In genomic region chr8:109750699-109751098, GRCm38 (mm10) we compare ENCODE assay signal across 9 mouse cellular contexts. TPM values are rescaled to one million over a fixed set of nuclear protein-coding genes. Genes with fewer than 3 reads are reported as not detected.
DNase-seq lines count a peak whose midpoint lies in the region; ATAC-seq and TF ChIP-seq lines count a peak whose summit lies in the region.
"Had no signal": no experiment of that assay in that cellular context is flagged by ENCODE, and none has a peak within 500 bp of the region (broad histone marks: within the 10 kb centered on the region; RNA-seq: fewer than 3 reads in every experiment).

No protein-coding gene starts in this region.

- no peaks in the 10 kb centered on the region for H3K27me3 ChIP-seq in hindbrain, postnatal 0 days (ENCODE audit: insufficient read depth, low read length)
- no peaks in the 10 kb centered on the region for H3K27me3 ChIP-seq in hindbrain, embryonic 14.5 days (ENCODE audit: control insufficient read depth, insufficient read depth, low read length)
- H3K27me3 ChIP-seq in midbrain, embryonic 14.5 days (ENCODE audit: control insufficient read depth, insufficient read depth, low read length): no peaks in the 10 kb centered on the region
- H3K27me3 ChIP-seq: limb, embryonic 12.5 days had no signal

- H3K9me3 ChIP-seq in hindbrain, postnatal 0 days (ENCODE audit: low read length): no peaks in the 10 kb centered on the region
- no peaks in the 10 kb centered on the region for H3K9me3 ChIP-seq in hindbrain, embryonic 14.5 days (ENCODE audit: control insufficient read depth, low read length)
- H3K9me3 ChIP-seq in midbrain, embryonic 14.5 days (ENCODE audit: control insufficient read depth, low read length): no peaks in the 10 kb centered on the region
- H3K9me3 ChIP-seq: limb, embryonic 12.5 days had no signal

- H3K9ac ChIP-seq in hindbrain, postnatal 0 days (replicated peaks; ENCODE audit: low read length): no peak overlapping the region
- no peak overlapping the region for H3K9ac ChIP-seq in hindbrain, embryonic 14.5 days
- H3K9ac ChIP-seq in midbrain, embryonic 14.5 days (replicated peaks; ENCODE audit: low read length): no peak overlapping the region
- H3K9ac ChIP-seq: limb, embryonic 12.5 days had no signal

- no peak overlapping the region for H3K4me2 ChIP-seq in hindbrain, postnatal 0 days (ENCODE audit: low read depth, low read length)
- no peak overlapping the region for H3K4me2 ChIP-seq in hindbrain, embryonic 14.5 days (replicated peaks)
- H3K4me2 ChIP-seq in midbrain, embryonic 14.5 days (ENCODE audit: low read length): no peak overlapping the region
- H3K4me2 ChIP-seq: limb, embryonic 12.5 days had no signal

- WGBS in hindbrain, postnatal 0 days: 80% methylated on average over 12 of the region's 12 CpGs
- WGBS in hindbrain, embryonic 14.5 days: 78% methylated on average over 12 of the region's 12 CpGs
- WGBS in midbrain, embryonic 14.5 days: 82% methylated on average over 12 of the region's 12 CpGs

- H3K27ac ChIP-seq in hindbrain, postnatal 0 days: no peak overlapping the region
- no peak overlapping the region for H3K27ac ChIP-seq in hindbrain, embryonic 14.5 days
- no peak overlapping the region for H3K27ac ChIP-seq in midbrain, embryonic 14.5 days (replicated peaks; ENCODE audit: low read depth, low read length)
- H3K27ac ChIP-seq: limb, embryonic 12.5 days had no signal

- 0 out of 2 replicates have a peak, but pooled peaks have one; percentile 10 for TF ChIP-seq CTCF in hindbrain, postnatal 0 days (IDR thresholded peaks at IDR 0.05; ENCODE audit: low read depth)

- DNase-seq in hindbrain, postnatal 0 days (ENCODE audit: low spot score): no peak
- no peak for DNase-seq in hindbrain, embryonic 14.5 days (ENCODE audit: low spot score)
- peak; percentile 17 for DNase-seq in adipocyte (ENCODE audit: low spot score)
- DNase-seq in kidney, postnatal 25 days: peak; percentile 43 to 61
- peak; percentile 76 for DNase-seq in naive thymus-derived CD4-positive, alpha-beta T cell, adult 2 months (ENCODE audit: low read depth)
- no peak for DNase-seq in midbrain, embryonic 14.5 days
- no peak for DNase-seq in cerebellum, postnatal 36 days
- DNase-seq in frontal cortex, postnatal 14 days (ENCODE audit: low spot score in 2 of 2): no peak

- H3K36me3 ChIP-seq in hindbrain, postnatal 0 days (ENCODE audit: insufficient read depth, low read length): no peaks in the 10 kb centered on the region
- H3K36me3 ChIP-seq in hindbrain, embryonic 14.5 days (replicated peaks; ENCODE audit: control insufficient read depth, insufficient read depth): no peaks in the 10 kb centered on the region
- no peaks in the 10 kb centered on the region for H3K36me3 ChIP-seq in midbrain, embryonic 14.5 days (ENCODE audit: control insufficient read depth, insufficient read depth, low read length)
- H3K36me3 ChIP-seq: limb, embryonic 12.5 days had no signal

- no peaks in the 10 kb centered on the region for H3K4me1 ChIP-seq in hindbrain, postnatal 0 days (ENCODE audit: insufficient read depth, low read length)
- H3K4me1 ChIP-seq in hindbrain, embryonic 14.5 days (replicated peaks; ENCODE audit: control insufficient read depth, insufficient read depth, low read length): no peaks in the 10 kb centered on the region
- no peaks in the 10 kb centered on the region for H3K4me1 ChIP-seq in midbrain, embryonic 14.5 days (ENCODE audit: control insufficient read depth, insufficient read depth, low read length)
- H3K4me1 ChIP-seq: limb, embryonic 12.5 days had no signal

- no peak overlapping the region for H3K4me3 ChIP-seq in hindbrain, postnatal 0 days (ENCODE audit: low read length)
- H3K4me3 ChIP-seq in hindbrain, embryonic 14.5 days (replicated peaks; ENCODE audit: low read length): no peak overlapping the region
- no peak overlapping the region for H3K4me3 ChIP-seq in midbrain, embryonic 14.5 days (replicated peaks; ENCODE audit: low read depth, low read length)
- H3K4me3 ChIP-seq: limb, embryonic 12.5 days had no signal

- ATAC-seq in hindbrain, postnatal 0 days: no peak
- ATAC-seq in hindbrain, embryonic 14.5 days (ENCODE audit: low FRiP score): no peak
- no peak for ATAC-seq in midbrain, embryonic 14.5 days (ENCODE audit: low FRiP score, low TSS enrichment)

RNA-seq across cellular contexts. Expression of gene Atxn1l, which starts 13.2 kb away (rescaled TPM):
- 21.5 and 22.4 TPM in 2 replicates for total RNA-seq in hindbrain, postnatal 0 days (2014; rRNA removed)
- polyA plus RNA-seq in hindbrain, postnatal 0 days (2015; fragmentation: Nextera tagmentation; extraction: Ambion mirVana): 2.7 and 3.9 TPM in 2 replicates
- polyA plus RNA-seq in hindbrain, embryonic 14.5 days (2014; fragmentation: Nextera tagmentation; extraction: Ambion mirVana): 4.6 TPM in 2 replicates
- polyA plus RNA-seq in midbrain, embryonic 14.5 days (2014; fragmentation: Nextera tagmentation; extraction: Ambion mirVana): 3.1 and 4.4 TPM in 2 replicates

RNA-seq across cellular contexts. Expression of gene Ap1g1, which starts 27.7 kb away (rescaled TPM):
- 64.7 and 67.9 TPM in 2 replicates for total RNA-seq in hindbrain, postnatal 0 days (2014; rRNA removed)
- polyA plus RNA-seq in hindbrain, postnatal 0 days (2015; fragmentation: Nextera tagmentation; extraction: Ambion mirVana): 31.3 and 34.0 TPM in 2 replicates
- polyA plus RNA-seq in hindbrain, embryonic 14.5 days (2014; fragmentation: Nextera tagmentation; extraction: Ambion mirVana): 39.1 and 46.5 TPM in 2 replicates
- polyA plus RNA-seq in midbrain, embryonic 14.5 days (2014; fragmentation: Nextera tagmentation; extraction: Ambion mirVana): 33.9 and 43.4 TPM in 2 replicates

RNA-seq across cellular contexts. Expression of gene Zfp821, which starts 45.4 kb away (rescaled TPM):
- 52.5 and 56.2 TPM in 2 replicates for total RNA-seq in hindbrain, postnatal 0 days (2014; rRNA removed)
- polyA plus RNA-seq in hindbrain, postnatal 0 days (2015; fragmentation: Nextera tagmentation; extraction: Ambion mirVana): 45.2 and 50.3 TPM in 2 replicates
- polyA plus RNA-seq in hindbrain, embryonic 14.5 days (2014; fragmentation: Nextera tagmentation; extraction: Ambion mirVana): 71.4 and 75.8 TPM in 2 replicates
- 87.5 and 95.2 TPM in 2 replicates for polyA plus RNA-seq in midbrain, embryonic 14.5 days (2014; fragmentation: Nextera tagmentation; extraction: Ambion mirVana)

RNA-seq across cellular contexts. Expression of gene Ist1, which starts 57.6 kb away (rescaled TPM):
- total RNA-seq in hindbrain, postnatal 0 days (2014; rRNA removed): 88.8 and 98.4 TPM in 2 replicates
- 99.4 and 103 TPM in 2 replicates for polyA plus RNA-seq in hindbrain, postnatal 0 days (2015; fragmentation: Nextera tagmentation; extraction: Ambion mirVana)
- 154 and 164 TPM in 2 replicates for polyA plus RNA-seq in hindbrain, embryonic 14.5 days (2014; fragmentation: Nextera tagmentation; extraction: Ambion mirVana)
- 158 and 187 TPM in 2 replicates for polyA plus RNA-seq in midbrain, embryonic 14.5 days (2014; fragmentation: Nextera tagmentation; extraction: Ambion mirVana)

Comparison
In these comparisons a context has a peak if more than half of its experiments do, and no peak if none do; other contexts are left out.
1. DNase-seq: peak in adipocyte (single experiment), kidney, postnatal 25 days (2 of 2) and naive thymus-derived CD4-positive, alpha-beta T cell, adult 2 months (single experiment); none in hindbrain, postnatal 0 days (single experiment), hindbrain, embryonic 14.5 days (single experiment), midbrain, embryonic 14.5 days (single experiment), cerebellum, postnatal 36 days (0 of 2) and frontal cortex, postnatal 14 days (0 of 2).